Mouse (Mus musculus) heart, embryonic 14.5 days (tissue): ENCODE measurements around the gene Prkar2b. TPM values are rescaled to one million over a fixed set of nuclear protein-coding genes. Genes with fewer than 3 reads are reported as not detected.

Experiments used
- ATAC-seq: fragments of 200-750 bp; cut with Nextera tagmentation; 2 replicates; pipeline ENCODE4 v1.8.0; 2017; ENCODE audit warnings: low read depth, moderate TSS enrichment; ENCODE audit not compliant: insufficient number of reproducible peaks, insufficient read depth, low FRiP score
- H3K27ac ChIP-seq, 2 experiments: fragments of 200-500 bp in 1 of 2; fragments of 300-500 bp in 1 of 2; sonication (generic) in 1 of 2; replicated peaks in 1 of 2; 2 replicates each; pipeline ENCODE4 v1.5.1; 2012 to 2014; ENCODE audit warnings: low read depth in 2 of 2, low read length in 2 of 2, control low read depth in 1 of 2, mild to moderate bottlenecking in 1 of 2, mixed read lengths in 1 of 2; ENCODE audit not compliant: control insufficient read depth in 1 of 2, insufficient read depth in 1 of 2
- H3K27me3 ChIP-seq: fragments of 300-500 bp; sonication (generic); 2 replicates; pipeline ENCODE4 v1.6.1; 2014; ENCODE audit warnings: mild to moderate bottlenecking, low read length, control low read depth; ENCODE audit not compliant: control insufficient read depth, insufficient read depth
- H3K36me3 ChIP-seq: fragments of 300-500 bp; sonication (generic); 2 replicates; pipeline ENCODE4 v1.6.1; 2014; ENCODE audit warnings: mild to moderate bottlenecking, control low read depth, low read length, mixed read lengths; ENCODE audit not compliant: control insufficient read depth, insufficient read depth
- H3K4me1 ChIP-seq, 2 experiments: fragments of 200-500 bp in 1 of 2; fragments of 300-500 bp in 1 of 2; sonication (generic) in 1 of 2; 2 replicates each; pipeline ENCODE4 v1.6.1; 2012 to 2014; ENCODE audit warnings: low read length in 2 of 2, control low read depth in 1 of 2, mixed read lengths in 1 of 2; ENCODE audit not compliant: control insufficient read depth in 2 of 2, insufficient read depth in 2 of 2
- H3K4me2 ChIP-seq: fragments of 300-500 bp; sonication (generic); 2 replicates; pipeline ENCODE4 v1.6.1; 2014; ENCODE audit warnings: mild to moderate bottlenecking, low read length
- H3K4me3 ChIP-seq, 2 experiments: fragments of 200-500 bp in 1 of 2; fragments of 300-500 bp in 1 of 2; sonication (generic) in 1 of 2; 2 replicates each; pipeline ENCODE4 v1.5.1; 2012 to 2014; ENCODE audit warnings: low read length in 2 of 2, mild to moderate bottlenecking in 2 of 2, control low read depth in 1 of 2, low read depth in 1 of 2, moderate library complexity in 1 of 2; ENCODE audit not compliant: control insufficient read depth in 1 of 2, insufficient read depth in 1 of 2
- H3K9ac ChIP-seq: fragments of 300-500 bp; sonication (generic); 2 replicates; pipeline ENCODE4 v1.6.1; 2014; ENCODE audit warnings: mild to moderate bottlenecking, low read length
- H3K9me3 ChIP-seq: fragments of 300-500 bp; sonication (generic); 2 replicates; pipeline ENCODE4 v1.6.1; 2016; ENCODE audit warnings: low read length, control low read depth; ENCODE audit not compliant: control insufficient read depth
- WGBS: fragments of 180-500 bp; shearing (Covaris S2); extraction: QIAGEN DNeasy Blood & Tissue Kit; methylation state at CpG from one replicate; pipeline ENCODE4 v1.1.7; 2014; 5-methylcytosine and 5-hydroxymethylcytosine counted together
- polyA plus RNA-seq: library from polyadenylated mRNA; unstranded; fragments of >200 nt; fragmentation: Nextera tagmentation; extraction: Ambion mirVana; gene quantifications from 2 replicates; pipeline ENCODE4 v1.2.1, GENCODE M21; 2014

The Prkar2b gene
- polyA plus RNA-seq, 1 experiment from 2014 or later, result 14.7 TPM

DNA sequence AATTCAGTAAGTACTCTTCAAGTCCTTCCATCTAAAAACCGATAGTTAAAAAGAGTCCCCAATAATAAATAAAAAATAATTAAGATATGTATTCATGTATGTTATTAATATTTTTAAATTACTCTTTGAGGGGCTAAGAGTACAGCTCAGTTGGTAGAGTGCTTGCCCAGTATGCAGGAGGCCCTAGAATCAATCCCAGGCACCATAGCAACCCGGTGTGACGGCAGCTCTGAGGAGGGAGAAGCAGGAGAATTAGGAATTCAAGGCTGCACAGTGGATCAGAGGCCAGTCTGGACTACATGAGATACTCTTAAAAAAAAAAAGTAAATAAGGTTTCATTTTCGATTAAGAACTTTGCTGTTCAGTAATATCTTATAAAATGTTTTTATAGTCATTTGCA is 53.5 kb downstream of the Prkar2b start:
- H3K9ac ChIP-seq, result no peak overlapping the region
- WGBS, result 79% methylated on average over 4 of the region's 4 CpGs
- no peaks in the 10 kb centered on the region for H3K27me3 ChIP-seq
- H3K4me1 ChIP-seq, result no peaks in the 10 kb centered on the region
- H3K4me2 ChIP-seq, result no peak overlapping the region
- H3K36me3 ChIP-seq, result no peaks in the 10 kb centered on the region
- no peak for ATAC-seq
- H3K27ac ChIP-seq, result no peak overlapping the region
- no peak overlapping the region for H3K4me3 ChIP-seq
- H3K9me3 ChIP-seq, result no peaks in the 10 kb centered on the region

- no peak overlapping the region for H3K4me3 ChIP-seq
- ATAC-seq, result no peak
- no peak overlapping the region for H3K4me2 ChIP-seq
- 83% methylated on average over 8 of the region's 8 CpGs for WGBS
- no peaks in the 10 kb centered on the region for H3K4me1 ChIP-seq
- H3K27me3 ChIP-seq, result no peaks in the 10 kb centered on the region
- H3K36me3 ChIP-seq, result no peaks in the 10 kb centered on the region
- H3K9me3 ChIP-seq, result no peaks in the 10 kb centered on the region
- no peak overlapping the region for H3K27ac ChIP-seq
- no peak overlapping the region for H3K9ac ChIP-seq
These were observed 54.1 kb downstream of the Prkar2b start for GRCm38 (mm10) chr12:32007040-32007439.

DNA sequence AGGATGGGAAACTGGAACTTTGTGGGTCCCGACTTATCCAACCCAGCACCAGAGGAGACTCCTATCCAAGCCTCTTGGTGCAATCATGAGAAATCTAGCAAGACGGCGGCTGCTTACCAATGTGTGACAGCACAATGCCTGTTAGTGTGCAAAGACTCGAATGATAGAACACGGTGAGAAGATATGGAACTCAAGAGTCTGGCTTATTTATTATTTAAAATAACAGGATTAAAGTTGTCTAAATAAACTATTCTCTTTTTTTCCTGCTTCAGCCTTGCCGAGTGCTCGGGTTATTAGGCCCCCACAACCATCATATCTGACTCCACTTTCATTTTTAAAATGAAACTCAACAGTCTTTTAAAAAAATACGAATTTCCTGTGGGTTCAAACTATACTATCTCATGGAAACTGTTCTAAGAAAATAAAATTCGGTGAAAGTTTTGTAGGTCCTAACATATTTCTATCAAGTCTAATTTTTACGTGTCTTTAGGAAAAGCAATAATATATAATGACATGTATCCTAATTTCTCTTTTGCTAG is 54.6 kb downstream of the Prkar2b start:
- H3K27ac ChIP-seq, result no peak overlapping the region
- H3K4me1 ChIP-seq, result no peaks in the 10 kb centered on the region
- no peaks in the 10 kb centered on the region for H3K9me3 ChIP-seq
- no peaks in the 10 kb centered on the region for H3K27me3 ChIP-seq
- H3K9ac ChIP-seq, result no peak overlapping the region
- H3K4me3 ChIP-seq, result no peak overlapping the region
- no peak overlapping the region for H3K4me2 ChIP-seq
- WGBS, result 84% methylated on average over 10 of the region's 10 CpGs
- no peaks in the 10 kb centered on the region for H3K36me3 ChIP-seq
- no peak for ATAC-seq

- ATAC-seq, result no peak
- no peaks in the 10 kb centered on the region for H3K36me3 ChIP-seq
These were observed 60.6 kb downstream of the Prkar2b start for GRCm38 (mm10) chr12:32000464-32000863.

DNA sequence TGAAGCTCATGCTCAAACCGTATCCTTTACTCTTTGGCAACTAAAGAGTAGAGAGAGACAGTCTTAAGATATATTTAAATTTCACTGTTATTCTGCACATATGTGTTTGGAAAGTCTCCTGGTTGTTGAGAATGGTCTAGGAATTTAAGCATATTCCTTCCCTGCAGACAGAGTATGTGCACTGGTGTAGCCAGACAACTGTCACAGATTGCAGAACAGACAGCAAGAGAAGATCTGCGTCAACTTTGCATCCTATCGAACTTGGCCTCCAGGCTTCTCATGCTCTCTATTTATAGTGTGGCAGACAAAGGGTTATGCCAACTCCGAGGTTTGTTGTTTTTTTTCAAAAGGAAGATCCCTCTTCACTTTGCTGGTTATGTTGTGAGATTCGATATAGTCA is 62.4 kb downstream of the Prkar2b start:
- no peak overlapping the region for H3K4me3 ChIP-seq
- H3K9me3 ChIP-seq, result no peaks in the 10 kb centered on the region
- H3K27me3 ChIP-seq, result no peaks in the 10 kb centered on the region
- no peak overlapping the region for H3K9ac ChIP-seq
- peaks cover 7 to 24% of the 10 kb centered on the region in 2 experiments for H3K4me1 ChIP-seq
- 55% methylated on average over 5 of the region's 5 CpGs for WGBS
- no peaks in the 10 kb centered on the region for H3K36me3 ChIP-seq
- H3K4me2 ChIP-seq, result no peak overlapping the region
- ATAC-seq, result no peak
- H3K27ac ChIP-seq, result no peak overlapping the region

More at GRCm38 (mm10) chr12:32000464-32000863, 60.6 kb downstream of the Prkar2b start:
- Histone ChIP-seq H3K27me3 (no peaks in the 10 kb centered on the region), H3K4me2 (no peak overlapping the region), H3K9ac (no peak overlapping the region), H3K9me3 (no peaks in the 10 kb centered on the region), H3K27ac (no peak overlapping the region), H3K4me1 (peaks cover 7 to 24% of the 10 kb centered on the region in 2 experiments), H3K4me3 (no peak overlapping the region)
- WGBS, result 78% methylated on average over 7 of the region's 7 CpGs

GRCm38 (mm10) chr12:31997328-31997878 is 63.7 kb downstream of the Prkar2b start:
- Histone ChIP-seq H3K4me3 (no peak overlapping the region), H3K9me3 (no peaks in the 10 kb centered on the region), H3K4me2 (no peak overlapping the region), H3K4me1 (peaks cover 7 to 24% of the 10 kb centered on the region in 2 experiments), H3K27me3 (no peaks in the 10 kb centered on the region), H3K27ac (peak overlapping the region in 1 of 2 experiments; percentile 9; a peak in 1 of 4 replicates), H3K9ac (no peak overlapping the region), H3K36me3 (no peaks in the 10 kb centered on the region)
- WGBS, result 19% methylated on average over 3 of the region's 3 CpGs
- no peak for ATAC-seq

- ATAC-seq, result no peak
- no peaks in the 10 kb centered on the region for H3K27me3 ChIP-seq
- H3K4me1 ChIP-seq, result peaks cover 7 to 24% of the 10 kb centered on the region in 2 experiments
- H3K27ac ChIP-seq, result 0 out of 4 replicates have a peak overlapping the region, but pooled peaks of 1 of the 2 experiments have one; percentile 9
- no peak overlapping the region for H3K9ac ChIP-seq
- no peaks in the 10 kb centered on the region for H3K9me3 ChIP-seq
- WGBS, result 39% methylated on average over 5 of the region's 5 CpGs
- no peak overlapping the region for H3K4me3 ChIP-seq
- no peaks in the 10 kb centered on the region for H3K36me3 ChIP-seq
- H3K4me2 ChIP-seq, result no peak overlapping the region
These were observed 64.2 kb downstream of the Prkar2b start for GRCm38 (mm10) chr12:31996877-31997276.

DNA sequence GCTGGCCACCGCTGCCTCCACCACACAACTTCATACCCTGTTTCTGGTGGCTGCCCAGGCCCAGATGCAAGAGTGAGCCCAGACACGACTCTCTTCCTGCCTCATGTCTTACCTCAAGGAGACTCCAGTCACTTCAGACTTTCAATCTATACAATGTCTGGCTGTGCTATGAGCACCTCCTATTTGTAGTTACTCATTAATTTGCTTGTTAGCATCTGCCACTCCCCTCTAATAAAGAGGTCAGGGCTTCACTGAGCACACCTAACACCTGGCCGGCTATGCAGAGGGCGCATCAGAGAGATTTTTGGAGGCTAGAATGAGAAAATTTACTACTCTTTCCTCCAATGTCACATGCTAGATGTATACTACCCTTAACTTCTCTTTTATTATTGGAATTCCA is 70.5 kb downstream of the Prkar2b start:
- Histone ChIP-seq H3K9ac (no peak overlapping the region), H3K4me3 (no peak overlapping the region), H3K36me3 (no peaks in the 10 kb centered on the region), H3K9me3 (no peaks in the 10 kb centered on the region), H3K4me1 (no peaks in the 10 kb centered on the region), H3K4me2 (no peak overlapping the region), H3K27ac (no peak overlapping the region), H3K27me3 (no peaks in the 10 kb centered on the region)
- 91% methylated on average over 4 of the region's 4 CpGs for WGBS
- ATAC-seq, result no peak
